Mouse (Mus musculus): ENCODE measurements at regions not wholly inside any gene's neighbourhood (a gene's known extent, or its start where the extent isn't known, plus 50 kb on each side); places are given as distances from the start of the nearest gene placed in this dataset.

- no peak for DNase-seq
- intact Hi-C loops (cut with DNase I) = no loop called here
These were observed 606.3 kb downstream of the Gbe1 start for GRCm38 (mm10) chr16:70920047-70920446.

DNA sequence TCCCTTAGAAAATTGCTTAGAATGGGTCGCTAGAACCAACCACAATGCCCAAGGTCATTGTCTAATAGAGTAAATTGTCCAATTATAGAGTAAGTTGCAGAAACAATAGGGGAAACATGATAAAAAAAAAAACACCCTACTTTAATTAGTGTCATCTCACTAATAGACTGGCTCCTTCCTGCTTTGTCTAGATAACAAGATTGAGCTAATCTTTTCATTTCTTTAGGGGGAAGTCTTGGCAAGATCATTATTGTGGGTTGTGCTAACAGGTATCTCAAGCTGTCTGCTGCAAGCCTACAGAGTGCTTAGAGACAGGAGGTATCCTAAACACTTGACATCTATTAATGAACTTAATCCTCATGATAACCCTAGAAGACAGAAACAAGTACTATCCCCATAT, 615.9 kb downstream of the Gbe1 start:
- DNase-seq = no peak
- intact Hi-C loops (cut with DNase I) = no loop called here

- no peak for DNase-seq
- intact Hi-C loops (cut with DNase I) = no loop called here
These were observed 622.2 kb downstream of the Gbe1 start for GRCm38 (mm10) chr16:70935959-70936358.

DNA sequence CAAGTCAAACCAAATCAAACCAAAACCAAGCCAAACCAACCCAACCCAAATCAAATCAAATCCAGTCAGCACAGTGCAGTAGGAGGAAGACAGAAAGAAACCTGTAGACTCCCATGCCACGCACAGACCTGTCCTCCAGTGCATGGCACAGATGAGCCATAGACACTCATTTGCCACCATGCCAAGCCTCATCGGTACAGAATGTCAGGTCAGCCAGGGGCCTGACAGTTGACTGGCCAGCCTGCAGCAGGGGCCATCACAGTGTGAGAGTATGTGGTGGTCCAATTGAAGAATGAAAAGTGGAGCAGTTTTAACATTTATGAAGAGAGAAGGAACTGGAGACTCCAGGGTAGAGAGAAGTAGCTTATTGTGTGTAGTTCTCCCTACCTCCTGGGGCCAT, 639.2 kb downstream of the Gbe1 start:
- intact Hi-C loops (cut with DNase I) = no loop called here
- no peak for DNase-seq

Data from heart, postnatal 36 days (tissue).